Mouse (Mus musculus) MEL (cell line): ENCODE results near the gene Rab5b. TPM values are rescaled to one million over a fixed set of nuclear protein-coding genes. Genes with fewer than 3 reads are reported as not detected.
A peak's percentile ranks its signal among the peaks of the same experiment; 100 is the strongest.

Experiments used
- DNase-seq: peaks from one replicate; pipeline ENCODE4 v3.0.0; 2011; ENCODE audit warnings: low read depth, low spot score
- H3K27ac ChIP-seq: 2 replicates; pipeline ENCODE4 v1.5.1; 2012; ENCODE audit warnings: low read depth, mild to moderate bottlenecking, control low read depth, low read length, moderate library complexity; ENCODE audit not compliant: control insufficient read depth
- H3K27me3 ChIP-seq, 2 experiments: fragments of 150-350 bp in 1 of 2; sonication (generic) in 1 of 2; 2 replicates each; pipeline ENCODE4 v1.6.1; 2012; ENCODE audit warnings: low read length in 2 of 2, mild to moderate bottlenecking in 2 of 2, improper control_type of control experiment in 1 of 2, moderate library complexity in 1 of 2; ENCODE audit not compliant: insufficient read depth in 2 of 2, control insufficient read depth in 1 of 2
- H3K36me3 ChIP-seq, 2 experiments: 2 replicates each; pipeline ENCODE4 v1.6.1; 2012 to 2014; ENCODE audit warnings: low read length in 2 of 2, improper control_type of control experiment in 1 of 2, inconsistent platforms in 1 of 2, mild to moderate bottlenecking in 1 of 2; ENCODE audit not compliant: insufficient read depth in 2 of 2, control insufficient read depth in 1 of 2
- H3K4me1 ChIP-seq, 2 experiments: fragments of 150-350 bp in 1 of 2; sonication (generic) in 1 of 2; 2 replicates each; pipeline ENCODE4 v1.6.1; 2012; ENCODE audit warnings: low read length in 2 of 2, improper control_type of control experiment in 1 of 2, mild to moderate bottlenecking in 1 of 2; ENCODE audit not compliant: insufficient read depth in 2 of 2, control insufficient read depth in 1 of 2
- H3K4me3 ChIP-seq, 2 experiments: fragments of 150-350 bp in 1 of 2; sonication (generic) in 1 of 2; 2 replicates each; pipeline ENCODE4 v1.5.1; 2012; ENCODE audit warnings: low read depth in 2 of 2, low read length in 2 of 2, mild to moderate bottlenecking in 2 of 2, moderate library complexity in 2 of 2, control low read depth in 1 of 2, improper control_type of control experiment in 1 of 2; ENCODE audit not compliant: control insufficient read depth in 1 of 2, insufficient read depth in 1 of 2
- H3K79me2 ChIP-seq: 2 replicates; pipeline ENCODE4 v1.6.1; 2012; ENCODE audit warnings: mild to moderate bottlenecking, low read length, moderate library complexity; ENCODE audit not compliant: control insufficient read depth, poor library complexity, insufficient read depth
- H3K9ac ChIP-seq: 2 replicates; pipeline ENCODE4 v1.6.1; 2012; ENCODE audit warnings: low read depth, mild to moderate bottlenecking, control low read depth, low read length, moderate library complexity; ENCODE audit not compliant: control insufficient read depth, poor library complexity, severe bottlenecking
- H3K9me3 ChIP-seq: fragments of 150-350 bp; sonication (generic); replicated peaks from 2 replicates; pipeline ENCODE4 v1.6.1; 2012; ENCODE audit warnings: mild to moderate bottlenecking, low read length, improper control_type of control experiment, moderate library complexity; ENCODE audit not compliant: insufficient read depth
- CHD1 ChIP-seq: IDR thresholded peaks from 2 replicates; pipeline ENCODE4 v1.6.1; 2012; ENCODE audit warnings: low read depth, mild to moderate bottlenecking, inconsistent platforms, low read length, improper control_type of control experiment
- CHD2 ChIP-seq: IDR thresholded peaks from 2 replicates; pipeline ENCODE4 v1.6.1; 2011; ENCODE audit warnings: low read length, improper control_type of control experiment
- CTCF ChIP-seq, 3 experiments: IDR thresholded peaks in 2 of 3; conservative IDR thresholded peaks in 1 of 3; 2 replicates each; pipeline ENCODE4 v1.5.1; 2011 to 2012; ENCODE audit warnings: low read length in 3 of 3, low read depth in 2 of 3, mild to moderate bottlenecking in 2 of 3, improper control_type of control experiment in 1 of 3, inconsistent platforms in 1 of 3, mixed read lengths in 1 of 3, moderate library complexity in 1 of 3; ENCODE audit not compliant: control insufficient read depth in 1 of 3, insufficient read depth in 1 of 3, poor library complexity in 1 of 3, severe bottlenecking in 1 of 3
- EP300 ChIP-seq, 2 experiments: IDR thresholded peaks; 2 replicates each; pipeline ENCODE4 v1.6.1; 2011; ENCODE audit warnings: improper control_type of control experiment in 2 of 2, low read length in 2 of 2, low read depth in 1 of 2, mild to moderate bottlenecking in 1 of 2
- ETS1 ChIP-seq: IDR thresholded peaks from 2 replicates; pipeline ENCODE4 v1.6.1; 2012; ENCODE audit warnings: low read depth, mild to moderate bottlenecking, inconsistent platforms, low read length, improper control_type of control experiment, moderate library complexity
- GABPA ChIP-seq: IDR thresholded peaks from 2 replicates; pipeline ENCODE4 v1.6.1; 2012; ENCODE audit warnings: low read depth, mild to moderate bottlenecking, inconsistent platforms, low read length, improper control_type of control experiment, moderate library complexity
- GATA1 ChIP-seq: IDR thresholded peaks from 2 replicates; pipeline ENCODE4 v1.6.1; 2011; ENCODE audit warnings: low read depth, low read length, improper control_type of control experiment
- HCFC1 ChIP-seq: IDR thresholded peaks from 2 replicates; pipeline ENCODE4 v1.6.1; 2012; ENCODE audit warnings: low read depth, mild to moderate bottlenecking, inconsistent platforms, low read length, improper control_type of control experiment, moderate library complexity
- KAT2A ChIP-seq: conservative IDR thresholded peaks from 2 replicates; pipeline ENCODE4 v1.6.1; 2012; ENCODE audit warnings: low read depth, low read length, improper control_type of control experiment, inconsistent platforms
- MAX ChIP-seq: IDR thresholded peaks from 2 replicates; pipeline ENCODE4 v1.6.1; 2011; ENCODE audit warnings: low read length, improper control_type of control experiment
- MEF2A ChIP-seq: IDR thresholded peaks from 2 replicates; pipeline ENCODE4 v1.6.1; 2014; ENCODE audit warnings: low read depth, mild to moderate bottlenecking, inconsistent platforms, low read length, improper control_type of control experiment; ENCODE audit not compliant: poor library complexity, insufficient replicate concordance, severe bottlenecking; ENCODE audit errors: extremely low read depth
- MXI1 ChIP-seq: IDR thresholded peaks from 2 replicates; pipeline ENCODE4 v1.6.1; 2011; ENCODE audit warnings: mild to moderate bottlenecking, low read depth, low read length, improper control_type of control experiment
- POLR2A ChIP-seq, 2 experiments: IDR thresholded peaks; 2 replicates each; pipeline ENCODE4 v1.6.1; 2011 to 2012; ENCODE audit warnings: low read length in 2 of 2, mild to moderate bottlenecking in 2 of 2, control low read depth in 1 of 2, improper control_type of control experiment in 1 of 2, low read depth in 1 of 2, moderate library complexity in 1 of 2; ENCODE audit not compliant: control insufficient read depth in 1 of 2, insufficient read depth in 1 of 2, poor library complexity in 1 of 2
- POLR2AphosphoS2 ChIP-seq: IDR thresholded peaks from 2 replicates; pipeline ENCODE4 v1.6.1; 2011; ENCODE audit warnings: low read length, improper control_type of control experiment
- POLR2AphosphoS5 ChIP-seq: IDR thresholded peaks from 2 replicates; pipeline ENCODE4 v1.6.1; 2012; ENCODE audit warnings: low read depth, borderline replicate concordance, mild to moderate bottlenecking, inconsistent platforms, low read length, moderate library complexity, mixed read lengths
- RAD21 ChIP-seq: IDR thresholded peaks from 2 replicates; pipeline ENCODE4 v1.6.1; 2011; ENCODE audit warnings: mild to moderate bottlenecking, low read depth, low read length, improper control_type of control experiment
- RCOR1 ChIP-seq: IDR thresholded peaks from 2 replicates; pipeline ENCODE4 v1.6.1; 2012; ENCODE audit warnings: low read depth, mild to moderate bottlenecking, inconsistent platforms, low read length, improper control_type of control experiment
- SMC3 ChIP-seq: IDR thresholded peaks from 2 replicates; pipeline ENCODE4 v1.6.1; 2011; ENCODE audit warnings: low read depth, low read length, improper control_type of control experiment
- TBP ChIP-seq: IDR thresholded peaks from 2 replicates; pipeline ENCODE4 v1.8.0; 2011; ENCODE audit warnings: low read depth, low read length, improper control_type of control experiment
- TCF12 ChIP-seq: IDR thresholded peaks from 2 replicates; pipeline ENCODE4 v1.6.1; 2014; ENCODE audit warnings: low read depth, mild to moderate bottlenecking, inconsistent platforms, low read length, improper control_type of control experiment, moderate library complexity
- USF1 ChIP-seq: IDR thresholded peaks from 2 replicates; pipeline ENCODE4 v1.6.1; 2014; ENCODE audit warnings: low read depth, mild to moderate bottlenecking, inconsistent platforms, low read length, improper control_type of control experiment, moderate library complexity
- USF2 ChIP-seq, 2 experiments: IDR thresholded peaks; 2 replicates each; pipeline ENCODE4 v1.6.1; 2011 to 2012; ENCODE audit warnings: improper control_type of control experiment in 2 of 2, low read length in 2 of 2, borderline replicate concordance in 1 of 2, inconsistent platforms in 1 of 2, low read depth in 1 of 2, mild to moderate bottlenecking in 1 of 2; ENCODE audit not compliant: insufficient read depth in 1 of 2
- ZC3H11A ChIP-seq: IDR thresholded peaks from 2 replicates; pipeline ENCODE4 v1.6.1; 2012; ENCODE audit warnings: low read depth, mild to moderate bottlenecking, inconsistent platforms, low read length, improper control_type of control experiment
- polyA plus RNA-seq, 2 experiments: library from polyadenylated mRNA; stranded (reverse) in 1 of 2; unstranded in 1 of 2; fragments of >175 nt in 1 of 2; fragments of >200 nt in 1 of 2; gene quantifications; 2 replicates each; pipeline versions ENCODE4 v1.2.1 to v1.2.4; 2012; ENCODE audit warnings: low replicate concordance in 2 of 2, low read depth in 1 of 2; ENCODE audit not compliant: insufficient read length in 2 of 2, insufficient read depth in 1 of 2, missing spikeins in 1 of 2
- total RNA-seq: library from RNA; depleted of rRNA; stranded (reverse); fragments of 300-350 nt; gene quantifications from 2 replicates; pipeline ENCODE4 v1.2.3, GENCODE M21; 2012

The Rab5b gene
- total and polyA plus RNA-seq, 3 experiments: 18.7 to 45.7 (median 23.3) TPM

DNA sequence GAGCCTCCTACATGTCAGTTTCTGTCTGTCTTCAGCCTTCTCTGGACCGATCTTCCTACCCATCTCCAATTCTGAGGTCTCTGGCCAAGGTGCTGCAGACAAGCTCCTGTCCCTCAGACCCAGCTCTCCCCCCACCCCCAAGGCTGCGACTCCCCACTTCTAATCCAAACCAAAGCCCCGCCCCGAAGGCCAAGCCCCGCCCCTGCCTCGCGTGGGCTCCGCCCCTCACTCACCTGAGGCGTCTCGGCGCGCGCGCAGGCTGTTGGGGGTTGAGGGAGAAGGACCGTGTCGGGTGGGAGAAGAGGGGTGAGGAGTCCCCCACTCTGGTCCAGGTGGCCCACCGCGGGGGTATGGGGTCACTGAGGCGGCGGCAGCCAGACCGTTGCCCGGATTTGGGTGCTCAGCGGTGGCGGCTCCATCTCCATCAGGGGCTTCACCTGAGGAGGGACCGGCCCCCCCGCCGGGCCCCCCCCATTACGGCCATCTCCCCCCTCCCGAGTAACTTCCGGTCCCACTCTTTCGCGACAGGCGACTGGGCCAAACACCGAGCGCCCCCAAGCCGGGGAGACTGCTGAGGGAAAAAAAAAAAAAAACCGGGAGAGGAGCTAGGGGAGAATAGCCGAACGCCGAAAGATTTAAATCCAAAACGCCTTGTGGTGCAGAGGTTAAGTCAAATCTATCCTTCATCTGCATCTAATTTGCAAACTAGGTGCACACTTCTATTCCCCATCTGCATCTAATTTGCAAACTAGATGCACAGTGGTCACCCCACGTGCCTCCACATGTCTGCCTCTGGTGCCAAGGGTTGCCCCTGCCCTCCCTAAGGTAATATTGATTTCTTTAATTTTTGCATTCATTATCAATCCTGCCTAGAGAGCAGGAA, 27.0 kb downstream of the Rab5b start:
- no peaks in the 10 kb centered on the region for H3K79me2 ChIP-seq
- DNase-seq: no peak
- H3K9ac ChIP-seq: no peak overlapping the region
- no peak overlapping the region for H3K4me3 ChIP-seq
- H3K27me3 ChIP-seq: no peaks in the 10 kb centered on the region
- peaks cover 0 to 15% of the 10 kb centered on the region in 2 experiments; a peak in 2 of 4 replicates for H3K36me3 ChIP-seq
- H3K27ac ChIP-seq: no peak overlapping the region
- TF ChIP-seq TCF12 (no peak), GATA1 (no peak), GABPA (no peak), EP300 (IDR thresholded peaks at IDR 0.05; ENCODE audit: low read depth in 1 of 2, low read length in 2 of 2) (no peak), RCOR1 (no peak), MAX (no peak), HCFC1 (no peak)
- no peaks in the 10 kb centered on the region for H3K9me3 ChIP-seq
- peaks cover 4 to 6% of the 10 kb centered on the region in 2 experiments for H3K4me1 ChIP-seq

DNA sequence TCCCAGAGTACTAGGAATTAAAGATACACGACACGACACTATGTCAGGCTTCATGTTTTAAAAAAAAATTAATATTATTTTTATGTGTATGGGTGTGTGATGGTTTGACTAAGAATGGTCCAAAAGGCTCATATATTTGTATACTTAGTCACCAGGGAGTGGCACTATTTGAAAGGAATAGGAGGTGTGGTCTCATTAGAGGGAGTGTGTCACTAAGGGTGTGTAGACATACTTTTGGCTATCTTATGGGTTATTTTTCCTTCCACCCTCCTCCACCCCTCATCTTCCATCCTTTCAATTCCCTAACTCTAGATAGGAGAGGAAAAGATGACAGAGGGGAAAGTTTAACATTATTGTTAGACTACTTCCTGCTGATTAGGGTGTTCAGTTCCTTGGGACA, 30.3 kb downstream of the Rab5b start:
- Histone ChIP-seq H3K36me3 (peaks cover 0 to 31% of the 10 kb centered on the region in 2 experiments; a peak in 2 of 4 replicates), H3K27me3 (no peaks in the 10 kb centered on the region), H3K9me3 (no peaks in the 10 kb centered on the region), H3K9ac (no peak overlapping the region), H3K79me2 (no peaks in the 10 kb centered on the region), H3K4me3 (no peak overlapping the region)
- no peak for TF ChIP-seq TBP
- TF ChIP-seq RAD21: no peak
- TF ChIP-seq KAT2A: no peak
- no peak for TF ChIP-seq CTCF (IDR thresholded peaks at IDR 0.05 in 2 of 3, conservative IDR thresholded peaks at IDR 0.05 in 1 of 3; ENCODE audit: control insufficient read depth in 1 of 3, insufficient read depth in 1 of 3, low read depth in 2 of 3, low read length in 3 of 3, poor library complexity in 1 of 3, severe bottlenecking in 1 of 3)
- TF ChIP-seq, all 39 proteins: peak for 0
- Histone ChIP-seq H3K27ac (no peak overlapping the region), H3K4me1 (peaks cover 13 to 20% of the 10 kb centered on the region in 2 experiments)
- no peak for DNase-seq

DNA sequence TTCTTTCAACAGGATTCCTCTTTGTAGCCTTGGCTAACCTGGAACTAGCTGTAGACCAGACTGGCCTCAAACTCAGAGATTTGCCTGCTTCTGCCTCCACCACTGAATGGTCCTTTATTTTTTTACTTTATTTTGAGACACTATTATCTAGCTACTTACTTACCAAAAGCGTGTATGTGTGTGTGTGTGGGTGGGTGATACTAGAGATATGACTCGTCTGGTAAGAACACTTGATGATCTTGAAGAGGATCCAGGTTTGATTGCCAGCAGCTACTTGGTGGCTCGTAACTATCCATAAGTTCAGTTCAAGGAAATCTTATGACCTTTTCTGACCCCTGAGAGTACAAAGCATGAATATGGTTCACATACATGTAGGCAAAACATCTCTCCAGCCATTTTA, 30.8 kb downstream of the Rab5b start:
- Histone ChIP-seq H3K27ac (no peak overlapping the region), H3K9ac (no peak overlapping the region), H3K4me1 (peaks cover 13 to 20% of the 10 kb centered on the region in 2 experiments), H3K27me3 (no peaks in the 10 kb centered on the region), H3K36me3 (peaks cover 0 to 31% of the 10 kb centered on the region in 2 experiments; a peak in 2 of 4 replicates), H3K79me2 (no peaks in the 10 kb centered on the region), H3K4me3 (no peak overlapping the region), H3K9me3 (no peaks in the 10 kb centered on the region)
- peak; percentile 40 for DNase-seq
- TF ChIP-seq RCOR1: 0 out of 2 replicates have a peak, but pooled peaks have one; percentile 16
- no peak for TF ChIP-seq POLR2AphosphoS2
- TF ChIP-seq HCFC1: no peak
- TF ChIP-seq CHD1: no peak
- no peak for TF ChIP-seq POLR2AphosphoS5
- peak; percentile 39; the same call in 1 of the 2 replicates for TF ChIP-seq MEF2A
- no peak for TF ChIP-seq POLR2A (IDR thresholded peaks at IDR 0.05; ENCODE audit: control insufficient read depth in 1 of 2, insufficient read depth in 1 of 2, low read depth in 1 of 2, low read length in 2 of 2, poor library complexity in 1 of 2)
- no peak for TF ChIP-seq CHD2
- TF ChIP-seq USF2 (IDR thresholded peaks at IDR 0.05; ENCODE audit: borderline replicate concordance in 1 of 2, insufficient read depth in 1 of 2, low read depth in 1 of 2, low read length in 2 of 2): no peak
- 0 out of 2 replicates have a peak, but pooled peaks have one; percentile 29 for TF ChIP-seq ETS1
- TF ChIP-seq MAX: no peak
- no peak for TF ChIP-seq ZC3H11A
- no peak for TF ChIP-seq RAD21
- no peak for TF ChIP-seq USF1
- TF ChIP-seq SMC3: no peak
- TF ChIP-seq KAT2A: no peak
- no peak for TF ChIP-seq MXI1
- peak; percentile 54; the same call in 1 of the 2 replicates for TF ChIP-seq TCF12
